Mouse (Mus musculus) bone marrow, adult 2 months (tissue): ENCODE results near the gene Secisbp2l.

ENCODE experiments used
- CTCF ChIP-seq: fragments of 200-500 bp; IDR thresholded peaks from 2 replicates; pipeline ENCODE4 v1.5.1; 2011; ENCODE audit warnings: low read length, control low read depth; ENCODE audit not compliant: control insufficient read depth, insufficient read depth
- POLR2A ChIP-seq: fragments of 200-500 bp; IDR thresholded peaks from 2 replicates; pipeline ENCODE4 v1.6.1; 2011; ENCODE audit warnings: low read depth, mild to moderate bottlenecking, control low read depth, low read length, borderline replicate concordance; ENCODE audit not compliant: control insufficient read depth

DNA sequence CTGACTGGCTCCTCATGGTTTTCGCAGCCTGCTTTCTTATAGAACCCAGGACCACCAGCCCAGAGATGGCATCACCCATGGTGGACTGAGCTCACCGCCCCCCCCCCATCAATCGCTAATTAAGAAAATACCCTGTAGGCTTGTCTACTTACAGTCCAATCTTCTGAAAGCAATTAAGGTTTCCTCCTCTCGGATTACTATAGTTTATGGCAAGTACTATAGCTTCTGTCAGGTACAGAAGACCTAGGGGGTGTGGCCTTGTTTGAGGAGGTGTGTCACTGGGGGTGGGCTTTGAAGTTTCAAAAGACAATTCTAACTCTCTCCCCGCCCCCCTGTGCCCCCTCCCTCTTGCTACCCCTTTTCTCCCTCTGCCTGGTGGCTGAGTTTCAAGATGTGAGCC is 6.6 kb upstream of the Secisbp2l start:
- no peak for TF ChIP-seq CTCF
- no peak for TF ChIP-seq POLR2A
